Mouse (Mus musculus): ENCODE measurements around the gene Msmp. TPM values are rescaled to one million over a fixed set of nuclear protein-coding genes. Genes with fewer than 3 reads are reported as not detected.
"Not testable (repeated sequence)": the region's sequence is repeated elsewhere in the genome, so short reads cannot be mapped to it uniquely, and the experiment has no call there.

The Msmp gene
- polyA plus RNA-seq, 1 experiment from 2014 or later: 2.1 TPM

DNA sequence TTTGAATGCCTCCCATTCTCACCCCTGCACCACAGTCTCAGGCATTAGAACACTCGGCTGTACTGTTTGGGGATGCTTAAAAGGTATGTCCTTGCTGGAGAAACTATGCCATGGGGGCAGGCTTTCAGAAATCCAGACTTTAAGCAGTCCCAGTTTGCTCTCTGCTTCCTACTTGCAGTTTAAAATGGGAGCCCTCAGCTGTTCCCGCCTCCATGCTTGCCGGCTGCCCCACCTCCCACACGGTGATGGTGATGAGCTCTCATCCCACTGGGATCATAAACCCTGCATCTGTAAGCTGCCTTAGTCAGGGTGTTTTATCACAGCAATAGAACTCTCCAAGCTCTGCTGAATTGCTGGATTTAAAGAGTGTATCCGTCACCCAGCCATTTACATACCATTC, 31.9 kb downstream of the Msmp start:
- Histone ChIP-seq H3K27ac (replicated peaks; ENCODE audit: low read depth, low read length) (no peak overlapping the region), H3K4me3 (replicated peaks; ENCODE audit: low read depth, low read length) (no peak overlapping the region), H3K9ac (replicated peaks; ENCODE audit: low read length) (no peak overlapping the region), H3K9me3 (ENCODE audit: control insufficient read depth, low read length) (no peaks in the 10 kb centered on the region), H3K36me3 (ENCODE audit: control insufficient read depth, insufficient read depth, low read length) (peaks cover 95% of the 10 kb centered on the region), H3K4me2 (ENCODE audit: low read length) (no peak overlapping the region), H3K27me3 (ENCODE audit: control insufficient read depth, insufficient read depth, low read length) (no peaks in the 10 kb centered on the region), H3K4me1 (ENCODE audit: control insufficient read depth, insufficient read depth, low read length) (no peaks in the 10 kb centered on the region)
- DNase-seq: no peak
- 97% methylated on average over 5 of the region's 5 CpGs for WGBS
- no peak for ATAC-seq (ENCODE audit: low FRiP score, low TSS enrichment)

DNA sequence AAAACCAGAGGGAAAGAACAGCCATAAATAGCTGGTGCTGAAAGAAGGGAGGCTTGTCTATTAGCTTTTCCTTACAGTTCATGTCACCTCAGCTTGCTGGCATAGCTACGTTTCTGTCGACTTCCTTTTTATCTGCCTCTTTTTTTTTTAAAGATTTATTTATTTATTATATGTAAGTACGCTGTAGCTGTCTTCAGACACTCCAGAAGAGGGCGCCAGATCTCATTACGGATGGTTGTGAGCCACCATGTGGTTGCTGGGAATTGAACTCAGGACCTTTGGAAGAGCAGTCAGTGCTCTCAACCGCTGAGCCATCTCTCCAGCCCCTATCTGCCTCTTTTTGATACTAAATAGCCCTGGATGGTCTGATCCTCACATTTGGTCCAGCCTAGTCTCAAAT, 32.4 kb downstream of the Msmp start:
- not testable (repeated sequence) for H3K27me3 ChIP-seq (ENCODE audit: control insufficient read depth, insufficient read depth, low read length); H3K9me3 ChIP-seq (ENCODE audit: control insufficient read depth, low read length); ATAC-seq (ENCODE audit: low FRiP score, low TSS enrichment); DNase-seq; H3K9ac ChIP-seq (replicated peaks; ENCODE audit: low read length); H3K4me3 ChIP-seq (replicated peaks; ENCODE audit: low read depth, low read length); H3K4me2 ChIP-seq (ENCODE audit: low read length); H3K4me1 ChIP-seq (ENCODE audit: control insufficient read depth, insufficient read depth, low read length); H3K27ac ChIP-seq (replicated peaks; ENCODE audit: low read depth, low read length)
- peaks cover 99% of the 10 kb centered on the region for H3K36me3 ChIP-seq (ENCODE audit: control insufficient read depth, insufficient read depth, low read length)
- 87% methylated on average over 6 of the region's 6 CpGs for WGBS

DNA sequence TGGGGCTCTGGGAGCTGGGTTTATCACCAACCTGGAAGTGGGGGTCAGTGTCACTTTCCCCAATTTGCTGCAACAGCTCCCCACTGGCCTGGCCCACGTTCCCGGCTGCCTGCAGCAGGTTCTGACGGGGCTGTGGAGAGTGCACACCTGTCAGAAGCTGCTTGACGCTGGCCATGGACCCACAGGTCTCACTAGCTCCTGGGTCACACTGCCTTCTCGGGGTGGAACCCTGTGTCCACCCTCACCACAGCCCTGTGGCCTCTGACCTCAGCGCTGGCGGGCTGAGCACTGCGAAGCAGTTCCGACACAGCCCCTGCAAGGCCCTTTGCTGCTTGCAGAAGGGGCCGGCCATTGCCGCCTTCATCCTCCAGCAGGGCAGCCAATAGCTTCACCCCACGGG, 35.2 kb downstream of the Msmp start:
- Histone ChIP-seq H3K4me3 (replicated peaks; ENCODE audit: low read depth, low read length) (no peak overlapping the region), H3K9ac (replicated peaks; ENCODE audit: low read length) (no peak overlapping the region), H3K4me2 (ENCODE audit: low read length) (no peak overlapping the region), H3K9me3 (ENCODE audit: control insufficient read depth, low read length) (no peaks in the 10 kb centered on the region), H3K4me1 (ENCODE audit: control insufficient read depth, insufficient read depth, low read length) (no peaks in the 10 kb centered on the region), H3K36me3 (ENCODE audit: control insufficient read depth, insufficient read depth, low read length) (peaks cover 99% of the 10 kb centered on the region), H3K27ac (replicated peaks; ENCODE audit: low read depth, low read length) (no peak overlapping the region), H3K27me3 (ENCODE audit: control insufficient read depth, insufficient read depth, low read length) (no peaks in the 10 kb centered on the region)
- ATAC-seq (ENCODE audit: low FRiP score, low TSS enrichment): no peak
- DNase-seq: no peak
- WGBS: 94% methylated on average over 12 of the region's 12 CpGs

DNA sequence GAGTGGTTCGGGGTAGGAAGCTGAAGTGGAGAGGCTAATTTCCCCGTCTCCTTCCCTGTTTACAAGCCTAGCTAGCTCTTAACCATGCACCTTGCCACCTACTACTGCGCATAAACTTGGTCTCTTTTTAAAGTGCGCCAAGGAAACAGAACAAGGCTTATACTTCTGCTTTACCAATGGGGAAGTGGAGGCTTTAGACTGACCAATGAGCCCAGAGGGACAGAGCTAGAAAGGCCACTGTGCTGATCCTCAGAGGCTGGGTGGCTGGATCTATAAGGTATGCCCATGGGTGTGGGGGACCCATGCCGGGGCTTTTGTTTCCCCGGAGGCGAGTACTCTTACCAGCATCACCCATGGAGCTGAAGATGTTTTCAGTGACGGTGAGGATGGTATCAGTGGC, 37.1 kb downstream of the Msmp start:
- H3K9ac ChIP-seq (replicated peaks; ENCODE audit: low read length): no peak overlapping the region
- no peak overlapping the region for H3K4me3 ChIP-seq (replicated peaks; ENCODE audit: low read depth, low read length)
- DNase-seq (no peak), ATAC-seq (ENCODE audit: low FRiP score, low TSS enrichment) (no peak)
- H3K27me3 ChIP-seq (ENCODE audit: control insufficient read depth, insufficient read depth, low read length): no peaks in the 10 kb centered on the region
- WGBS: 97% methylated on average over 8 of the region's 8 CpGs
- H3K9me3 ChIP-seq (ENCODE audit: control insufficient read depth, low read length): no peaks in the 10 kb centered on the region
- no peak overlapping the region for H3K27ac ChIP-seq (replicated peaks; ENCODE audit: low read depth, low read length)
- peaks cover 99% of the 10 kb centered on the region for H3K36me3 ChIP-seq (ENCODE audit: control insufficient read depth, insufficient read depth, low read length)
- H3K4me2 ChIP-seq (ENCODE audit: low read length): no peak overlapping the region
- H3K4me1 ChIP-seq (ENCODE audit: control insufficient read depth, insufficient read depth, low read length): no peaks in the 10 kb centered on the region

DNA sequence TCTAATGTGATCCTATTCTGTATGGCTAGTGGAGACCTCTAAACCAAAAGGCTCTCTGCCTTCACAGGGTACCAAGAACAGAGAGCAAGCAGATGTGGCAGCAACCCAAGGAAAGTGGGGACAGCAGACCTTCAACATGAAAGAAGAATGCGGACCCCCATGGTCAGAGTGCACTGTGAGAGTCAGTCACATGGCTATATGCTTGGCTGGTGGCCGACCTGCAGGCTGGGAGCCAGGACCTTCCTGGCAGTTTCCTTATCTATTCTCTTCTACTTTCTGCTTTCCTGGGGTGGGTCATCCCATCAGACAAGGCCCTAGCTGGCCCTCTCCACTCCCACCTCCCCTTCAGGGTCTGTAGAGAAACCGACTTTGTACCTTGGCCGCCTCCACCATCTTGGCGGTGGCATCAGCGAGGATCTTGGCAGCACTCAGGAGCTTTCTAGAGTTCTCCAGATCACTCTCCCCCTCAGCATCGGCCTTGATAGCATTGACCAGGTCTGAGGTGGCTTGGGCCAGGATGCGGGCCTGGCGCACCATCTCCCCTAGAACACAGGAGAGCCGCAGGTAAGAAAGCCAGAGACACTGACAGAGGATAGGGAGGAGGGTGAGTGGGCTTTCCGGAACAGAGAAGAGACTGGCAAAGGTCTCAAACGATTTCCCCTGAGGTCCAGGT, 37.8 kb downstream of the Msmp start:
- no peaks in the 10 kb centered on the region for H3K9me3 ChIP-seq (ENCODE audit: control insufficient read depth, low read length)
- no peaks in the 10 kb centered on the region for H3K4me1 ChIP-seq (ENCODE audit: control insufficient read depth, insufficient read depth, low read length)
- no peaks in the 10 kb centered on the region for H3K27me3 ChIP-seq (ENCODE audit: control insufficient read depth, insufficient read depth, low read length)
- H3K4me2 ChIP-seq (ENCODE audit: low read length): no peak overlapping the region
- WGBS: 95% methylated on average over 12 of the region's 12 CpGs
- H3K36me3 ChIP-seq (ENCODE audit: control insufficient read depth, insufficient read depth, low read length): peaks cover 100% of the 10 kb centered on the region
- H3K27ac ChIP-seq (replicated peaks; ENCODE audit: low read depth, low read length): no peak overlapping the region
- no peak for DNase-seq
- no peak overlapping the region for H3K9ac ChIP-seq (replicated peaks; ENCODE audit: low read length)
- ATAC-seq (ENCODE audit: low FRiP score, low TSS enrichment): no peak
- no peak overlapping the region for H3K4me3 ChIP-seq (replicated peaks; ENCODE audit: low read depth, low read length)

DNA sequence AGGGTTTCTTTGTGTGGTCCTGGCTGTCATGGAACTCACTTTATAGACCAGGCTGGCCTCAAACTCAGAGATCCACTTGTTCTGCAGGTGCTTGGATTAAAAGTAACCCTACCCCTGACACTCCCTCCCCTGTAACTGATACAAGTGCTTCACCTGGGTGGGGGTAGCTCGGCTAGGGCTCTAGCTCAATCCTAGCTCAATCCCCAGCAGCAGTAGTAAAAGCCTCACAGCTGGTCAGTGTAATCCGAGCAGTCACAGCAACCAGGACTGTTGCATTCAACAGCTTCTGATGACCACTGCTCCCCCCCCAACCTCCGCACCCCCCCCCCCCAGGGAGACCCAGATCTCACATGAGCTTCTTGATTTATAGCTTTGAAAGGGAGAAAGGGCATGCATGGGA, 42.2 kb downstream of the Msmp start:
- no peaks in the 10 kb centered on the region for H3K4me1 ChIP-seq (ENCODE audit: control insufficient read depth, insufficient read depth, low read length)
- no peaks in the 10 kb centered on the region for H3K9me3 ChIP-seq (ENCODE audit: control insufficient read depth, low read length)
- ATAC-seq (ENCODE audit: low FRiP score, low TSS enrichment) (no peak), DNase-seq (no peak)
- no peak overlapping the region for H3K27ac ChIP-seq (replicated peaks; ENCODE audit: low read depth, low read length)
- no peaks in the 10 kb centered on the region for H3K27me3 ChIP-seq (ENCODE audit: control insufficient read depth, insufficient read depth, low read length)
- H3K36me3 ChIP-seq (ENCODE audit: control insufficient read depth, insufficient read depth, low read length): peaks cover 97% of the 10 kb centered on the region
- 83% methylated on average over 3 of the region's 3 CpGs for WGBS
- no peak overlapping the region for H3K9ac ChIP-seq (replicated peaks; ENCODE audit: low read length)
- H3K4me3 ChIP-seq (replicated peaks; ENCODE audit: low read depth, low read length): no peak overlapping the region
- no peak overlapping the region for H3K4me2 ChIP-seq (ENCODE audit: low read length)

DNA sequence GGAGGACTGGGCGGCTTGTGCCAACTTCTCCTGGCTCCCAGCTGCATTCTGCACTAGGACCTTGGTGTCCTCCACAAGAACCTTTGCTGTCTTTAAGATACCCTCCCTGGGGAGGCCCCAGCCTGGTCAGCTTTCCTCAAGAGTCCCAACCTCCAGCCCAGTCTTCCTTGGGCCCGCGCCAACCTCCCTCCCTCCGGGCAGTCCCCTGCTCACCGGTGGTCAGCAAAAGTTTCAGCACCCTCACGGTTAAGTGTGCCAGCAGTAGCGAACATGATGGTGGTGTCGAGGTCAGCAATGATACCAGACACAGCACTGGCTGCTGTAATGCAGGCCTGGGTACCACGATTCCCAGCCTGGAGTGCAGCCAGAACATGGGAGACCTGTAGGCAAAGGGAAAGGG, 48.3 kb downstream of the Msmp start:
- 95% methylated on average over 9 of the region's 9 CpGs for WGBS

DNA sequence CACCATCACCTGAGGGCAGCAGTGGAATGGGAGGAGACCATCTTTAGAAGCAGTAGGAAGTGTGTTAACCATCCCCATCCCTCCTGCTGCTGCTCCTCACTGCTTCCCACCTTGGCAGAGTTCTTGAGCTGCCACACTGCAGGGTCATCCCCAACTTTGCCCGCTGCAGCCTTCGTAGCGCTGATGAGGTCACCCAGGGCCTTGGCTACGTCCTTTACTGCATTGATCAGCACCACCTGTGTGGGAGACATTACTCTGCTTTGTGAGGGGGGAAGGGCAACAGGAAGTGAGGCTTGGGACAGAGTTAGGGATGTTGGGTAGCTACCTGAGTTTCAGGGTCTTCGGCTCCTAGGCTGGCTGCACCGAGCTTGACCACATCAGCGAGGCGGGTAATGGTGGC, 48.7 kb downstream of the Msmp start:
- WGBS: 94% methylated on average over 8 of the region's 8 CpGs
- ATAC-seq (ENCODE audit: low FRiP score, low TSS enrichment) (no peak), DNase-seq (no peak)
- H3K4me1 ChIP-seq (ENCODE audit: control insufficient read depth, insufficient read depth, low read length): no peaks in the 10 kb centered on the region
- peaks cover 95% of the 10 kb centered on the region for H3K36me3 ChIP-seq (ENCODE audit: control insufficient read depth, insufficient read depth, low read length)
- H3K4me2 ChIP-seq (ENCODE audit: low read length): no peak overlapping the region
- no peak overlapping the region for H3K4me3 ChIP-seq (replicated peaks; ENCODE audit: low read depth, low read length)
- no peaks in the 10 kb centered on the region for H3K27me3 ChIP-seq (ENCODE audit: control insufficient read depth, insufficient read depth, low read length)
- no peaks in the 10 kb centered on the region for H3K9me3 ChIP-seq (ENCODE audit: control insufficient read depth, low read length)
- no peak overlapping the region for H3K9ac ChIP-seq (replicated peaks; ENCODE audit: low read length)
- no peak overlapping the region for H3K27ac ChIP-seq (replicated peaks; ENCODE audit: low read depth, low read length)

More for the DNA sequence above, 48.3 kb downstream of the Msmp start:
- DNase-seq (no peak), ATAC-seq (ENCODE audit: low FRiP score, low TSS enrichment) (no peak)
- H3K4me3 ChIP-seq (replicated peaks; ENCODE audit: low read depth, low read length): no peak overlapping the region
- H3K9me3 ChIP-seq (ENCODE audit: control insufficient read depth, low read length): no peaks in the 10 kb centered on the region
- H3K27ac ChIP-seq (replicated peaks; ENCODE audit: low read depth, low read length): no peak overlapping the region
- H3K4me2 ChIP-seq (ENCODE audit: low read length): no peak overlapping the region
- no peaks in the 10 kb centered on the region for H3K27me3 ChIP-seq (ENCODE audit: control insufficient read depth, insufficient read depth, low read length)
- peaks cover 98% of the 10 kb centered on the region for H3K36me3 ChIP-seq (ENCODE audit: control insufficient read depth, insufficient read depth, low read length)
- no peaks in the 10 kb centered on the region for H3K4me1 ChIP-seq (ENCODE audit: control insufficient read depth, insufficient read depth, low read length)
- no peak overlapping the region for H3K9ac ChIP-seq (replicated peaks; ENCODE audit: low read length)

DNA sequence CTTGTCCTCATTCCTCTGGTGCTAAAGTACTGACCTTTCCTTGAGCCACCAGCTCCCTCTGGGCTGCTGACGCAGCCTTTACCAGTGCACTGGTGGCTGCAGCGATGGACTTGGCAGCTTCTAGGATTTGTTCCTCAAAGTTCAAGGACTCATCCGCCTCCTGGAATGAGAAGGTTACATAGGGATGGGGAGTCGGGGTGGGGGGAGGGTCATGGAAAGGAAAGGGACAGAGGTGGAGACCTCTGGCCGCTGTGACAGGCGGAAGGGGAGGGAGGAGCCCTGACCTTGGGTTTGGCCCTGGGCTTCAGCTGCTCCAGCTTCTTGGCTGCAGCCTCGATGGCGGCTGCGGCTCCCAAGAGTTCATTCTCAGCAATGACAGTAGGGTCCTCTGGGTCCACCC, 51.0 kb downstream of the Msmp start:
- H3K4me1 ChIP-seq (ENCODE audit: control insufficient read depth, insufficient read depth, low read length): no peaks in the 10 kb centered on the region
- peaks cover 71% of the 10 kb centered on the region for H3K36me3 ChIP-seq (ENCODE audit: control insufficient read depth, insufficient read depth, low read length)
- WGBS: 92% methylated on average over 9 of the region's 9 CpGs
- H3K9me3 ChIP-seq (ENCODE audit: control insufficient read depth, low read length): no peaks in the 10 kb centered on the region
- H3K9ac ChIP-seq (replicated peaks; ENCODE audit: low read length): no peak overlapping the region
- no peak overlapping the region for H3K4me2 ChIP-seq (ENCODE audit: low read length)
- no peak for ATAC-seq (ENCODE audit: low FRiP score, low TSS enrichment)
- no peak for DNase-seq
- no peaks in the 10 kb centered on the region for H3K27me3 ChIP-seq (ENCODE audit: control insufficient read depth, insufficient read depth, low read length)
- H3K27ac ChIP-seq (replicated peaks; ENCODE audit: low read depth, low read length): no peak overlapping the region
- H3K4me3 ChIP-seq (replicated peaks; ENCODE audit: low read depth, low read length): no peak overlapping the region
